Mouse (Mus musculus) lung, postnatal 25 days (tissue): Measurements from ENCODE around the gene Relt.

Experiments
- DNase-seq: peaks from one replicate; pipeline ENCODE4 v3.0.0; 2022; ENCODE audit warnings: low spot score

Relt gene

DNA sequence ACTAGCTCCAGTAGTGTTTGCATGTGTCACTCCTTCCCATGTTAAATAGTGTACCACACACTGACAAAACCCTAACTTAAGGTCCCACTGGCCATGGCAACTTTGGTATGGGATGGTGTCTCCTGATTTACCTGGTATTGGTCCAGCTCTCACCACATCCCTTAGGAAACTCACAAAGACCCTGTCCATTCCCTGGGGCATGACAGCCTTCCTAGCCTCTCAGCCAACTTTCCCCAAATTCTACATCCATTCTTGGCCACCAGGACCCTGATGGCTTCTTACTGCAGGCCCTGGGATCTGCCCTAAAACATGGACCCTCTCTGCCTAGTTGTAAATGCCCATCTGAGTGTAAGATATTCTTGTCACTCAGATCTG lies 18.2 kb downstream of the Relt start:
- DNase-seq = no peak

DNA sequence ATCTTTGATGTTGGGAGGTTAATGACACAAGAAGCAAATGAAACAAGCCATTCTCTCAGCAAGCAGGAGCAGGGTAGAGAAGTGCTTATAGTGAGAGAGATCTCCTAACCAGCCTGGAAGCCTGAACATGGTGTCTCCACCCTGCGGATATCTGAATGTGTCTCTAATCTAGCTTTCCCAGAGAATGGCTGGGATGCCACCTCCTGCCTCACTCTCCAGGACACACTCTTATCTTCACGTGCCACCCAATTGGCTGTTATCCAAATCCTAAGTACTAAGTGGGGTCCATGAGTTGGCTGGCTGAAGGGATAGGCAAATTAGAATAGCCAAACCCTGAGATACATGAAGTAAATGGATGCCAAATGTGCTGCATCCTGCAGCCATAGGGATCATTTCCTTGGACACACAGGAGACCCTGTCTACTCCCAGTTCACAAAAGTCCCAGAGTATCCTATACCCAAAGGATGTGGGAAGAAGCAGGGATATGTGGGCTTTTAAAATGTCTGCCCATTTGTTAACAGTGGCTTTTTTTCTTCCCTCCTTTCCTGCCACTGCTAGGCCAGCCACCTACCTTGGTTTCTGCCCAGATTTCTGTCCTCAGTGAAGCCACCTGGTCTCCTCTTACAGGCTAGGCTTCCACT lies 18.7 kb downstream of the Relt start:
- no peak for DNase-seq

GRCm38 (mm10) chr7:100843866-100844265 lies 19.4 kb downstream of the Relt start:
- DNase-seq = no peak

DNA sequence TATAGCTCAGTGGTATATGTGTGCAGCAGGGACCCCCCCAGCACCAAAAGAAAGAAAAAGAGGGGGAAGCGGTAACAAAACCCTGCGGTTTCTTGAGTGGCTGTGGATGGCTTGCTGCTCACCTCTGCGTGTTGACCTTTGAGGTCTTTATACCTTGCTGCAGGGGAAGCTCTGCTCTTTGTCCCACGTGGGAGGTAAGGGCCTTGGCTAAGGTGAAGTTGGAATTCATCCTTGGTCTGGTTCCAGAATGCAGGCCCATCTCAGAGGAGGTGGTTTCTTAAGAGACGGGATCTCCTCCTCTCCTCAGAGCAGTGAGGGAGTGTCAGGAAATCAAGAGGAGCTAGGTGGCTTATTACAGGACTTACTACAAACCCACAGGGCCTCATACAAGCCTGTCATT lies 21.1 kb downstream of the Relt start:
- DNase-seq = no peak

DNA sequence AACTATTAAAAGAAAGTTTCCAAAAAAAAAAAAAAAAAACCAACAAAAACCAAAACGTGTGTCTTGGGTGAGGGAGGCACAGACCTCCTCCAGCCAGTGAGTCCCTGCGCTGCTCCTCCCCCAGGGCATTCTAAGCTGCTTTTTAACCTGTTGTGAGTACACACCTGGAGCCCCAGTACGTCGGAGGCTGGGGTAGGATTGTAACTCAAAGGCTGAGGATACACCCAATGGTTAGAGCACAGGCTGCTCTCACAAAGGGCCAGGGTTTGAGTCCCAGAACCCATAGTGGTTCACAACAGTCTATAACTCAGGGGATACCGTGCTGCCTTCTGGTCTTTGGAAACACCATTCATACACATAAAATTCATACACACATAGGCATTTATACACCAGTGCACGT lies 21.6 kb downstream of the Relt start:
- DNase-seq = no peak

GRCm38 (mm10) chr7:100840906-100841305 lies 22.3 kb downstream of the Relt start:
- no peak for DNase-seq

GRCm38 (mm10) chr7:100839632-100840402 lies 23.4 kb downstream of the Relt start:
- no peak for DNase-seq

GRCm38 (mm10) chr7:100837701-100838100 lies 25.5 kb downstream of the Relt start:
- no peak for DNase-seq

- DNase-seq = no peak
Observed at GRCm38 (mm10) chr7:100836657-100837056, 26.6 kb downstream of the Relt start.

DNA sequence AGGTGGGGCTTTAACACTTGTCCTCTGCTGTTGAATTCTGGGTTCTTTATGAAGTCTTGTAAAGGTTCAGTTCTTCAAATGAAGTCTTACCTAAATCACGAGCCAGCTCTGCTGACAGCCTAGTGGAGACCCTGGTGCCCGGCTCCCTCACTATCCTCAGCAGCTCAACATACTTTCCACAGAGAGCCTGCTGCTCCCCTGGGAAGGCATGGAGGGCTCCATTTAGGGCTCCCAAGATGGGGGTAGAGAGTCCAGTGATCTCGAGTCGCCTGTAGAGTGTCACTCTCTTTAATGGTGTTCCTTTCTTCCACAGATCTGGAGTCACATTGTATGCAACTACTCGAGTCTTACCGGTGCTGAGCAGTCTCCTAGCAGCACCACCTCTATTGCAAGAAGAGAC lies 27.5 kb downstream of the Relt start:
- no peak for DNase-seq

- DNase-seq = no peak
Observed at GRCm38 (mm10) chr7:100835168-100835567, 28.1 kb downstream of the Relt start.

- no peak for DNase-seq
Observed at GRCm38 (mm10) chr7:100833859-100834258, 29.4 kb downstream of the Relt start.

DNA sequence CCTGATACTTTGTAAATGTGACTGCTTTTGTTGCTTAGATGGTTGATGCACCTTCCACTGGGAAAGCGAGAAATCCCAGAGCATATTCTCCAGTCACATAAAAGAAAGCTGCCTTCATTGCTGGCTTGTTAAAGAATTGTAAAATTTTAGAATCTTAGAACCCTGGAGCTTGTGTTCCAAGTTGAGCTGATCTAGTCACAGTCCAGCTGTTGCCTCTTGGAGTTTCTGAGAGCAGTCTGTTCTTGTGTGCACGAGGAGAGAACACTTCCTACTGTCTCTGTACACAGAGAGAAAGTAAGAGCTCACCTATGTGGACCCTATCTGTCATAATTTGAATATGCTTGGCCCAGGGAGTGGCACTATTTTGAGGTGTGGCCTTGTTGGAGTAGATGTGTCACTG lies 34.7 kb downstream of the Relt start:
- no peak for DNase-seq

- DNase-seq = no peak
Observed at GRCm38 (mm10) chr7:100824661-100825060, 38.6 kb downstream of the Relt start.

DNA sequence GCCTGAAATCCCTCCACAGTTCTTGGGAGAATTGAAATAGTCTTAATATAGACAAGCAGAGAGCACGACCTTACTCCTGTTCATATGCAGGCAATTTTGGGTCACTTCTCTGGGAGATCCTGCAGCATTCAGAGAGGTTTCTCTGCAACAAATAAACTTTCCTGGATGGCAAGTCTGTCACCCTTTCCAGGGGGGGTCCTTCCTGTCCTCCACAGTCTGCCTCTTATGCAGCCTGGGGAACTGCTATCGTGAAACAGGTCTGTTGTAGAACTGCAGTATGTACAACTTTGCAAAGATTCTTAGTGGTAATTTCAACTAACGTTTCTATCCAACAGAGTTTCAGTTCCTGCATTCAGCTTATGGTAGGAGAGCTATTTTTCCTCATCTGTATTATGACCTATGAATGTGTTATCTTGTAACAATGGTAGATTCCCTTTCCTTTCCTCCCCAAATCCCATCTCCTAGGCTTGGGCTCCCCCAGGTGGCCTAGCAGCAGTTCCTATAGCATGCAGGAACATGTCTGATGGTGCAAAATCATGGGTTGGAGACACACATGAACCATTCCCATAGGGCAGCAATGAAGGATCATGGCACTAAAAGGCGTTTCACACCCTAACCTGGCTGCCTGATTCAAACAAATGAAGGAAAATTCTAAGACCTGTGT lies 44.7 kb downstream of the Relt start:
- DNase-seq = no peak

DNA sequence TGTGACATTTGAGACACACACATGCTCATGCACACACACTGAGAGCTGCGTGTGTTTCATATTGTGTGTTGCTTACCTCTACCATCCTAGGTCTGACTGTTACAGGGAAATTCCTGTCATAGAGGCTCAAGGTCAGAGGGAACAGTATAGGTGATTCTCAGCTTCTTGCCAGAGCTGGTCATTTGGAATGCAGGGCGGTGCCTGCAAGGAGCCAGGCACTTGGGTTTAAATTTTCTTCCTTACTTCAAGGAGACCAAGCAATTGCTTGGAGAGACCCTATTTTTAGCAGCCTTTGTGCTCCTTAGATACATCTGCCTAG lies 45.8 kb downstream of the Relt start:
- no peak for DNase-seq

GRCm38 (mm10) chr7:100816759-100817441 lies 46.3 kb downstream of the Relt start:
- DNase-seq = no peak

- no peak for DNase-seq
Observed at GRCm38 (mm10) chr7:100815900-100816570, 47.2 kb downstream of the Relt start.

DNA sequence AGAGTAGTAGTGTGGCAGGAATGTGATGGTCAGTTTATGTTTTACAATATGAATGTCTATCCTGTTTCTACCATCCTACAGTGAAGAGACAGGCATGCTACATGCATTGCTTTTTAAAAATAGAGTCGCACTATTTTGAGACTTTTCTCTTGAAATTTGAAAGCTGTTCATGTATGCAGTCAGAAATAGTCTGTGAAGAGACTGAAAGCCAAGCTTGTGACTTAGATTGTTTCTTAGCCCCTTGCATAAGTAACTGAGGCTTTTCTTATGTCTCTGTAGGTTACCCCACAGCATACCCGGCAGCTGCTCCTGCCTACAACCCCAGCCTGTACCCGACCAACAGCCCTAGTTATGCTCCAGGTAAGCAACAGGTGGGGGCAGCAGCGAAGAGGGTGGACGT lies 50.6 kb downstream of the Relt start:
- DNase-seq = no peak

GRCm38 (mm10) chr7:100811912-100812311 lies 51.3 kb downstream of the Relt start:
- DNase-seq = no peak

GRCm38 (mm10) chr7:100805391-100805790 lies 57.9 kb downstream of the Relt start:
- no peak for DNase-seq

DNA sequence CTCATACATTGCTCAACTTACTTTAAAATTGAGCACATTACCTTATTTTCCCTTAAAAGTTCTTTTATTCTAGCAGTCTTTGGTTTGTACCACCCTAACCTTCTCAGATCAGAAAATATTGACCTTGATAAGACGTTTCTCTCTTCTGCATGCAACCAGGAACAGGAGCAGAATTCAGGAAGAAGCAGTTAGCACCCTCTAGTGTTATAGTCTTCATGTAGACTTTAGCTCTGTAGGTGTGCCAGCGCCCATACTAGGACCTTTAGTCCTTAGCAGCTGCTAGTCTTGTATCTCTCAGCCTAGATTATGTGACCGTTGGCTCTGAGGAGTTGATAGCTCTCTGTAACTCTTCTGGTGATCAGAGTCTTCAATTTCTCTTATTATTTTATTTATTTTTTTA lies 64.4 kb downstream of the Relt start:
- peak; percentile 31 for DNase-seq
